Mouse (Mus musculus) testis, adult 2 months (tissue): ENCODE data around the gene Gm10134.

Source experiments
- CTCF ChIP-seq: fragments of 200-500 bp; IDR thresholded peaks from 2 replicates; pipeline ENCODE4 v1.5.1; 2012; ENCODE audit warnings: low read depth, mild to moderate bottlenecking, inconsistent platforms, low read length, moderate library complexity; ENCODE audit not compliant: control insufficient read depth, insufficient read depth, insufficient replicate concordance
- POLR2A ChIP-seq: fragments of 200-500 bp; IDR thresholded peaks from 2 replicates; pipeline ENCODE4 v1.6.1; 2012; ENCODE audit warnings: low read depth, mild to moderate bottlenecking, inconsistent platforms, low read length, moderate library complexity; ENCODE audit not compliant: control insufficient read depth

- TF ChIP-seq POLR2A (no peak), CTCF (no peak)
Measured at GRCm38 (mm10) chr2:28536166-28536565, 30.3 kb downstream of the Gm10134 start.
